Mouse (Mus musculus) monocyte, adult 2 months (primary cell): ENCODE results near the gene Olfr204.
"Not testable (repeated sequence)": the region's sequence is repeated elsewhere in the genome, so short reads cannot be mapped to it uniquely, and the experiment has no call there.

Experiments used
- DNase-seq, 2 experiments: peaks; one replicate each; pipeline ENCODE4 v3.0.0; 2022; ENCODE audit warnings: low spot score in 2 of 2, low read depth in 1 of 2

Gene Olfr204

GRCm38 (mm10) chr16:59318148-59318547, at the start of gene Olfr204:
TSS of gene Olfr204 (minus strand) at chr16:59318248.
- DNase-seq = no peak

- no peak for DNase-seq
These were observed 45.8 kb upstream of the Olfr204 start, which contains the start of gene Olfr209 for GRCm38 (mm10) chr16:59363893-59364292. TSS of gene Olfr209 (minus strand) at chr16:59363993.

GRCm38 (mm10) chr16:59349146-59349545, 31.1 kb upstream of the Olfr204 start, which contains the start of gene Olfr206:
TSS of gene Olfr206 (minus strand) at chr16:59349246.
- DNase-seq = no peak

GRCm38 (mm10) chr16:59331038-59331437, 13.0 kb upstream of the Olfr204 start, which contains the start of gene Olfr205:
TSS of gene Olfr205 (minus strand) at chr16:59331138.
- DNase-seq = no peak

DNA sequence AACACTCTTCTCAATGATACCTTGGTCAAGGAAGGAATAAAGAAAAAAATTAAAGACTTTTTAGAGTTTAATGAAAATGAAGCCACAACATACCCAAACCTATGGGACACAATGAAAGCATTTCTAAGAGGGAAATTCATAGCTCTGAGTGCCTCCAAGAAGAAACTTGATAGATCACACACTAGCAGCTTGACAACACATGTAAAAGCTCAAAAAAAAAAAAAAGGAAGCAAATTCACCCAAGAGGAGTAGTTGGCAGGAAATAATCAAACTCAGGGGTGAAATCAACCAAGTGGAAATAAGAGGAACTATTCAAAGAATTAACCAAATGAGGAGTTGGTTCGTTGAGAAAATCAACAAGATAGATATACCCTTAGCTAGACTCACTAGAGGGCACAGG, 5.2 kb upstream of the Olfr204 start:
- DNase-seq = not testable (repeated sequence)

- DNase-seq = no peak
These were observed 19.5 kb downstream of the Olfr204 start, which contains the start of gene Olfr203 for GRCm38 (mm10) chr16:59298581-59298980. TSS of gene Olfr203 (plus strand) at chr16:59298881.

GRCm38 (mm10) chr16:59287576-59287975, 30.5 kb downstream of the Olfr204 start:
- not testable (repeated sequence) for DNase-seq

DNA sequence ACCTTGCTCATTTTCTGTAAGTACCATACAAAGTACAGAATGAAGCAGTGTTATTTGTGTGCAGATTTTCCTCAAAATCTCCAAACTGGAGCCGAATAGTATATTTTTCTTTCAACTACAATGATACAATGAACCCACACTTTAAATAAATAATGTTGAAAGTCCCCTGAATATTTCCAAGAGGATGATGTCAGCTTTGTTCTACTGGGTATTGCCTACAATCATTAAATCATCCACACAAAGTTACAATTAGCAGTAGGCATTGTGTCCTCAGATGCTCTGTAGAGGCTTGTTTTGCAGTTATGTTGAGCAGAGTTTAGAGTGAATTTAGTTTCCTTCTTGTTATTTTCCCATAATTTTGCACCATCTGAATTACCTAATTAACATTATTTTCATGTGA, 31.4 kb downstream of the Olfr204 start, which contains the start of gene Olfr202:
Olfr202 (minus strand) TSS at position 101 of the 400 bp plus-strand sequence.
- DNase-seq = no peak

- DNase-seq = no peak
These were observed 34.6 kb downstream of the Olfr204 start for GRCm38 (mm10) chr16:59283476-59283875.

- DNase-seq = no peak
These were observed 37.5 kb downstream of the Olfr204 start for GRCm38 (mm10) chr16:59280542-59280941.

GRCm38 (mm10) chr16:59272532-59272931, 45.5 kb downstream of the Olfr204 start, which contains the start of gene Olfr201:
TSS of gene Olfr201 (minus strand) at chr16:59272632.
- not testable (repeated sequence) for DNase-seq

- DNase-seq = not testable (repeated sequence)
These were observed 49.0 kb downstream of the Olfr204 start for GRCm38 (mm10) chr16:59269097-59269496.
